Mouse (Mus musculus) thymus, adult 2 months (tissue): ENCODE measurements around the gene Rlbp1. TPM values are rescaled to one million over a fixed set of nuclear protein-coding genes. Genes with fewer than 3 reads are reported as not detected.

Experiments
- DNase-seq: peaks from one replicate; pipeline ENCODE4 v3.0.0; 2021
- H3K27ac ChIP-seq: fragments of 200-500 bp; 2 replicates; pipeline ENCODE4 v1.5.1; 2012; ENCODE audit warnings: low read length, control low read depth; ENCODE audit not compliant: control insufficient read depth, insufficient read depth
- H3K27me3 ChIP-seq: fragments of 200-500 bp; 2 replicates; pipeline ENCODE4 v1.6.1; 2012; ENCODE audit warnings: mild to moderate bottlenecking, low read length, moderate library complexity, mixed read lengths; ENCODE audit not compliant: control insufficient read depth, insufficient read depth
- H3K36me3 ChIP-seq: fragments of 200-500 bp; 2 replicates; pipeline ENCODE4 v1.6.1; 2012; ENCODE audit warnings: mild to moderate bottlenecking, low read length, moderate library complexity; ENCODE audit not compliant: control insufficient read depth, insufficient read depth
- H3K4me1 ChIP-seq: fragments of 200-500 bp; replicated peaks from 2 replicates; pipeline ENCODE4 v1.6.1; 2012; ENCODE audit warnings: low read length; ENCODE audit not compliant: control insufficient read depth, insufficient read depth
- H3K4me3 ChIP-seq: fragments of 200-500 bp; 2 replicates; pipeline ENCODE4 v1.5.1; 2012; ENCODE audit warnings: mild to moderate bottlenecking, low read length, control low read depth, moderate library complexity; ENCODE audit not compliant: control insufficient read depth, insufficient read depth
- CTCF ChIP-seq: fragments of 200-500 bp; IDR thresholded peaks from 2 replicates; pipeline ENCODE4 v1.5.1; 2012; ENCODE audit warnings: mild to moderate bottlenecking, control low read depth, low read length, moderate library complexity, borderline replicate concordance; ENCODE audit not compliant: control insufficient read depth, poor library complexity, insufficient read depth; ENCODE audit errors: extremely low read depth
- POLR2A ChIP-seq: fragments of 200-500 bp; IDR thresholded peaks from 2 replicates; pipeline ENCODE4 v1.6.1; 2012; ENCODE audit warnings: mild to moderate bottlenecking, low read length, control low read depth, moderate library complexity; ENCODE audit not compliant: control insufficient read depth, poor library complexity, insufficient read depth; ENCODE audit errors: extremely low read depth
- WGBS: fragments of 180-500 bp; shearing (Covaris S2); methylation state at CpG from one replicate; pipeline ENCODE4 v1.1.7; 2018; 5-methylcytosine and 5-hydroxymethylcytosine counted together
- polyA plus RNA-seq: library from polyadenylated mRNA; depleted of rRNA; stranded (reverse); fragments of >200 nt; gene quantifications from 2 replicates; pipeline ENCODE4 v1.2.3, GENCODE M21; 2012

Gene Rlbp1
- polyA plus RNA-seq, 1 experiment: 0.78 TPM

- H3K27ac ChIP-seq: no peak overlapping the region
- H3K27me3 ChIP-seq: no peaks in the 10 kb centered on the region
- DNase-seq: no peak
- H3K4me3 ChIP-seq: no peak overlapping the region
- no peaks in the 10 kb centered on the region for H3K4me1 ChIP-seq
- 86% methylated on average over 8 of the region's 8 CpGs for WGBS
- H3K36me3 ChIP-seq: no peaks in the 10 kb centered on the region
- no peak for TF ChIP-seq CTCF
- TF ChIP-seq POLR2A: no peak
Measured at GRCm38 (mm10) chr7:79387140-79387539, 292 bp upstream of the Rlbp1 start.

- WGBS: 84% methylated on average over 10 of the region's 10 CpGs
- no peak overlapping the region for H3K27ac ChIP-seq
Measured at GRCm38 (mm10) chr7:79376516-79377275, 10.2 kb downstream of the Rlbp1 start.

GRCm38 (mm10) chr7:79375594-79375993, 11.3 kb downstream of the Rlbp1 start:
- no peak for DNase-seq
- TF ChIP-seq CTCF: no peak
- no peak for TF ChIP-seq POLR2A
- no peak overlapping the region for H3K4me3 ChIP-seq
- WGBS: 93% methylated on average over 5 of the region's 5 CpGs
- H3K27ac ChIP-seq: no peak overlapping the region
- no peaks in the 10 kb centered on the region for H3K36me3 ChIP-seq
- no peaks in the 10 kb centered on the region for H3K27me3 ChIP-seq
- H3K4me1 ChIP-seq: peaks cover 3% of the 10 kb centered on the region; the same call in 1 of the 2 replicates

More at GRCm38 (mm10) chr7:79376516-79377275, 10.2 kb downstream of the Rlbp1 start:
- no peaks in the 10 kb centered on the region for H3K36me3 ChIP-seq
- no peak overlapping the region for H3K4me3 ChIP-seq
- TF ChIP-seq POLR2A (no peak), CTCF (no peak)
- H3K4me1 ChIP-seq: peaks cover 6% of the 10 kb centered on the region; the same call in 1 of the 2 replicates
- no peak for DNase-seq
- no peaks in the 10 kb centered on the region for H3K27me3 ChIP-seq

GRCm38 (mm10) chr7:79374017-79374416, 12.8 kb downstream of the Rlbp1 start:
- H3K4me1 ChIP-seq: no peaks in the 10 kb centered on the region

GRCm38 (mm10) chr7:79371321-79371879, 15.4 kb downstream of the Rlbp1 start:
- H3K4me3 ChIP-seq: no peak overlapping the region
- H3K36me3 ChIP-seq: no peaks in the 10 kb centered on the region
- WGBS: 16% methylated on average over 10 of the region's 10 CpGs
- TF ChIP-seq POLR2A (no peak), CTCF (peak; percentile 87; the same call in 1 of the 2 replicates)
- H3K27me3 ChIP-seq: no peaks in the 10 kb centered on the region
- H3K27ac ChIP-seq: no peak overlapping the region
- DNase-seq: peak; percentile 88
- H3K4me1 ChIP-seq: no peaks in the 10 kb centered on the region

More at GRCm38 (mm10) chr7:79374017-79374416, 12.8 kb downstream of the Rlbp1 start:
- no peak overlapping the region for H3K27ac ChIP-seq
- TF ChIP-seq CTCF: no peak
- no peak for TF ChIP-seq POLR2A
- no peaks in the 10 kb centered on the region for H3K27me3 ChIP-seq
- H3K4me3 ChIP-seq: no peak overlapping the region
- no peak for DNase-seq
- no peaks in the 10 kb centered on the region for H3K36me3 ChIP-seq

GRCm38 (mm10) chr7:79369416-79369815, 17.4 kb downstream of the Rlbp1 start:
- DNase-seq: no peak
- H3K4me3 ChIP-seq: no peak overlapping the region
- WGBS: 71% methylated on average over 4 of the region's 4 CpGs
- peaks cover 12% of the 10 kb centered on the region for H3K4me1 ChIP-seq
- no peak for TF ChIP-seq POLR2A
- TF ChIP-seq CTCF: no peak
- H3K27me3 ChIP-seq: no peaks in the 10 kb centered on the region
- H3K27ac ChIP-seq: no peak overlapping the region
- H3K36me3 ChIP-seq: no peaks in the 10 kb centered on the region

- no peaks in the 10 kb centered on the region for H3K36me3 ChIP-seq
- H3K27ac ChIP-seq: no peak overlapping the region
- no peaks in the 10 kb centered on the region for H3K27me3 ChIP-seq
- peaks cover 18% of the 10 kb centered on the region for H3K4me1 ChIP-seq
- no peak for DNase-seq
- WGBS: 24% methylated on average over 5 of the region's 5 CpGs
- TF ChIP-seq CTCF (no peak), POLR2A (no peak)
- no peak overlapping the region for H3K4me3 ChIP-seq
Measured at GRCm38 (mm10) chr7:79368664-79369063, 18.2 kb downstream of the Rlbp1 start.
